Mouse (Mus musculus) neutrophil, adult 5-6 weeks (primary cell): ENCODE measurements around the gene Atp1a4. TPM values are rescaled to one million over a fixed set of nuclear protein-coding genes. Genes with fewer than 3 reads are reported as not detected.

Source experiments
- ATAC-seq: fragments of 151-379, 151-347 bp; 2 replicates; pipeline ENCODE4 v1.8.0; 2017; ENCODE audit warnings: mild to moderate bottlenecking, moderate TSS enrichment; ENCODE audit not compliant: insufficient number of reproducible peaks, poor library complexity, low FRiP score, severe bottlenecking; ENCODE audit errors: extremely low read depth
- total RNA-seq: library from RNA; stranded (forward); fragments of 200-1000 nt; gene quantifications from 2 replicates; pipeline ENCODE4 v1.2.3, GENCODE M21; 2017

The Atp1a4 gene
- total RNA-seq, 1 experiment from 2014 or later, result not detected

- ATAC-seq, result no peak
Measured at GRCm38 (mm10) chr1:172201967-172202880, 56.0 kb downstream of the Atp1a4 start.

GRCm38 (mm10) chr1:172200871-172201447 lies 57.3 kb downstream of the Atp1a4 start:
- no peak for ATAC-seq

GRCm38 (mm10) chr1:172200161-172200560 lies 58.1 kb downstream of the Atp1a4 start:
- no peak for ATAC-seq

- ATAC-seq, result no peak
Measured at GRCm38 (mm10) chr1:172198996-172199395, 59.2 kb downstream of the Atp1a4 start.

GRCm38 (mm10) chr1:172198316-172198715 lies 59.9 kb downstream of the Atp1a4 start:
- ATAC-seq, result no peak

- no peak for ATAC-seq
Measured at GRCm38 (mm10) chr1:172197851-172198250, 60.4 kb downstream of the Atp1a4 start.

GRCm38 (mm10) chr1:172197146-172197545 lies 61.1 kb downstream of the Atp1a4 start:
- no peak for ATAC-seq

- ATAC-seq, result no peak
Measured at GRCm38 (mm10) chr1:172194435-172194834, 63.8 kb downstream of the Atp1a4 start.

GRCm38 (mm10) chr1:172192217-172192616 lies 66.0 kb downstream of the Atp1a4 start:
- no peak for ATAC-seq

GRCm38 (mm10) chr1:172191578-172191977 lies 66.6 kb downstream of the Atp1a4 start:
- no peak for ATAC-seq

GRCm38 (mm10) chr1:172188891-172189290 lies 69.3 kb downstream of the Atp1a4 start:
- peak; percentile 23; the same call in 1 of the 2 replicates for ATAC-seq

GRCm38 (mm10) chr1:172186401-172187289 lies 71.6 kb downstream of the Atp1a4 start:
- no peak for ATAC-seq

GRCm38 (mm10) chr1:172183915-172184314 lies 74.3 kb downstream of the Atp1a4 start:
- ATAC-seq, result no peak

- no peak for ATAC-seq
Measured at GRCm38 (mm10) chr1:172183056-172183455, 75.2 kb downstream of the Atp1a4 start.

- ATAC-seq, result no peak
Measured at GRCm38 (mm10) chr1:172181777-172182176, 76.4 kb downstream of the Atp1a4 start.

GRCm38 (mm10) chr1:172180881-172181280 lies 77.3 kb downstream of the Atp1a4 start:
- ATAC-seq, result no peak

GRCm38 (mm10) chr1:172179102-172179501 lies 79.1 kb downstream of the Atp1a4 start:
- ATAC-seq, result no peak

- no peak for ATAC-seq
Measured at GRCm38 (mm10) chr1:172177791-172178190, 80.4 kb downstream of the Atp1a4 start.
